Mouse (Mus musculus) MEL (cell line): ENCODE measurements around the gene Cenpn. TPM values are rescaled to one million over a fixed set of nuclear protein-coding genes. Genes with fewer than 3 reads are reported as not detected.
A peak's percentile ranks its signal among the peaks of the same experiment; 100 is the strongest.

Experiments
- DNase-seq: peaks from one replicate; pipeline ENCODE4 v3.0.0; 2011; ENCODE audit warnings: low read depth, low spot score
- H3K27ac ChIP-seq: 2 replicates; pipeline ENCODE4 v1.5.1; 2012; ENCODE audit warnings: low read depth, mild to moderate bottlenecking, control low read depth, low read length, moderate library complexity; ENCODE audit not compliant: control insufficient read depth
- H3K27me3 ChIP-seq, 2 experiments: fragments of 150-350 bp in 1 of 2; sonication (generic) in 1 of 2; 2 replicates each; pipeline ENCODE4 v1.6.1; 2012; ENCODE audit warnings: low read length in 2 of 2, mild to moderate bottlenecking in 2 of 2, improper control_type of control experiment in 1 of 2, moderate library complexity in 1 of 2; ENCODE audit not compliant: insufficient read depth in 2 of 2, control insufficient read depth in 1 of 2
- H3K36me3 ChIP-seq, 2 experiments: 2 replicates each; pipeline ENCODE4 v1.6.1; 2012 to 2014; ENCODE audit warnings: low read length in 2 of 2, improper control_type of control experiment in 1 of 2, inconsistent platforms in 1 of 2, mild to moderate bottlenecking in 1 of 2; ENCODE audit not compliant: insufficient read depth in 2 of 2, control insufficient read depth in 1 of 2
- H3K4me1 ChIP-seq, 2 experiments: fragments of 150-350 bp in 1 of 2; sonication (generic) in 1 of 2; 2 replicates each; pipeline ENCODE4 v1.6.1; 2012; ENCODE audit warnings: low read length in 2 of 2, improper control_type of control experiment in 1 of 2, mild to moderate bottlenecking in 1 of 2; ENCODE audit not compliant: insufficient read depth in 2 of 2, control insufficient read depth in 1 of 2
- H3K4me3 ChIP-seq, 2 experiments: fragments of 150-350 bp in 1 of 2; sonication (generic) in 1 of 2; 2 replicates each; pipeline ENCODE4 v1.5.1; 2012; ENCODE audit warnings: low read depth in 2 of 2, low read length in 2 of 2, mild to moderate bottlenecking in 2 of 2, moderate library complexity in 2 of 2, control low read depth in 1 of 2, improper control_type of control experiment in 1 of 2; ENCODE audit not compliant: control insufficient read depth in 1 of 2, insufficient read depth in 1 of 2
- H3K79me2 ChIP-seq: 2 replicates; pipeline ENCODE4 v1.6.1; 2012; ENCODE audit warnings: mild to moderate bottlenecking, low read length, moderate library complexity; ENCODE audit not compliant: control insufficient read depth, poor library complexity, insufficient read depth
- H3K9ac ChIP-seq: 2 replicates; pipeline ENCODE4 v1.6.1; 2012; ENCODE audit warnings: low read depth, mild to moderate bottlenecking, control low read depth, low read length, moderate library complexity; ENCODE audit not compliant: control insufficient read depth, poor library complexity, severe bottlenecking
- H3K9me3 ChIP-seq: fragments of 150-350 bp; sonication (generic); replicated peaks from 2 replicates; pipeline ENCODE4 v1.6.1; 2012; ENCODE audit warnings: mild to moderate bottlenecking, low read length, improper control_type of control experiment, moderate library complexity; ENCODE audit not compliant: insufficient read depth
- CHD2 ChIP-seq: IDR thresholded peaks from 2 replicates; pipeline ENCODE4 v1.6.1; 2011; ENCODE audit warnings: low read length, improper control_type of control experiment
- CTCF ChIP-seq, 3 experiments: IDR thresholded peaks in 2 of 3; conservative IDR thresholded peaks in 1 of 3; 2 replicates each; pipeline ENCODE4 v1.5.1; 2011 to 2012; ENCODE audit warnings: low read length in 3 of 3, low read depth in 2 of 3, mild to moderate bottlenecking in 2 of 3, improper control_type of control experiment in 1 of 3, inconsistent platforms in 1 of 3, mixed read lengths in 1 of 3, moderate library complexity in 1 of 3; ENCODE audit not compliant: control insufficient read depth in 1 of 3, insufficient read depth in 1 of 3, poor library complexity in 1 of 3, severe bottlenecking in 1 of 3
- EP300 ChIP-seq, 2 experiments: IDR thresholded peaks; 2 replicates each; pipeline ENCODE4 v1.6.1; 2011; ENCODE audit warnings: improper control_type of control experiment in 2 of 2, low read length in 2 of 2, low read depth in 1 of 2, mild to moderate bottlenecking in 1 of 2
- ETS1 ChIP-seq: IDR thresholded peaks from 2 replicates; pipeline ENCODE4 v1.6.1; 2012; ENCODE audit warnings: low read depth, mild to moderate bottlenecking, inconsistent platforms, low read length, improper control_type of control experiment, moderate library complexity
- GABPA ChIP-seq: IDR thresholded peaks from 2 replicates; pipeline ENCODE4 v1.6.1; 2012; ENCODE audit warnings: low read depth, mild to moderate bottlenecking, inconsistent platforms, low read length, improper control_type of control experiment, moderate library complexity
- HCFC1 ChIP-seq: IDR thresholded peaks from 2 replicates; pipeline ENCODE4 v1.6.1; 2012; ENCODE audit warnings: low read depth, mild to moderate bottlenecking, inconsistent platforms, low read length, improper control_type of control experiment, moderate library complexity
- JUND ChIP-seq: IDR thresholded peaks from 2 replicates; pipeline ENCODE4 v1.6.1; 2011; ENCODE audit warnings: low read depth, mild to moderate bottlenecking, improper control_type of control experiment, low read length
- MXI1 ChIP-seq: IDR thresholded peaks from 2 replicates; pipeline ENCODE4 v1.6.1; 2011; ENCODE audit warnings: mild to moderate bottlenecking, low read depth, low read length, improper control_type of control experiment
- MYB ChIP-seq: IDR thresholded peaks from 2 replicates; pipeline ENCODE4 v1.6.1; 2011; ENCODE audit warnings: mild to moderate bottlenecking, low read depth, low read length, improper control_type of control experiment
- MYC ChIP-seq: IDR thresholded peaks from 2 replicates; pipeline ENCODE4 v1.6.1; 2011; ENCODE audit warnings: low read depth, mild to moderate bottlenecking, low read length, improper control_type of control experiment, moderate library complexity
- NRF1 ChIP-seq: IDR thresholded peaks from 2 replicates; pipeline ENCODE4 v1.6.1; 2014; ENCODE audit warnings: low read depth, mild to moderate bottlenecking, inconsistent platforms, low read length, improper control_type of control experiment, moderate library complexity; ENCODE audit not compliant: poor library complexity, insufficient read depth, severe bottlenecking
- POLR2A ChIP-seq, 2 experiments: IDR thresholded peaks; 2 replicates each; pipeline ENCODE4 v1.6.1; 2011 to 2012; ENCODE audit warnings: low read length in 2 of 2, mild to moderate bottlenecking in 2 of 2, control low read depth in 1 of 2, improper control_type of control experiment in 1 of 2, low read depth in 1 of 2, moderate library complexity in 1 of 2; ENCODE audit not compliant: control insufficient read depth in 1 of 2, insufficient read depth in 1 of 2, poor library complexity in 1 of 2
- POLR2AphosphoS2 ChIP-seq: IDR thresholded peaks from 2 replicates; pipeline ENCODE4 v1.6.1; 2011; ENCODE audit warnings: low read length, improper control_type of control experiment
- POLR2AphosphoS5 ChIP-seq: IDR thresholded peaks from 2 replicates; pipeline ENCODE4 v1.6.1; 2012; ENCODE audit warnings: low read depth, borderline replicate concordance, mild to moderate bottlenecking, inconsistent platforms, low read length, moderate library complexity, mixed read lengths
- RAD21 ChIP-seq: IDR thresholded peaks from 2 replicates; pipeline ENCODE4 v1.6.1; 2011; ENCODE audit warnings: mild to moderate bottlenecking, low read depth, low read length, improper control_type of control experiment
- SIN3A ChIP-seq: IDR thresholded peaks from 2 replicates; pipeline ENCODE4 v1.6.1; 2012; ENCODE audit warnings: low read length, improper control_type of control experiment, inconsistent platforms
- SMC3 ChIP-seq: IDR thresholded peaks from 2 replicates; pipeline ENCODE4 v1.6.1; 2011; ENCODE audit warnings: low read depth, low read length, improper control_type of control experiment
- TAL1 ChIP-seq: IDR thresholded peaks from 2 replicates; pipeline ENCODE4 v1.6.1; 2012; ENCODE audit warnings: mild to moderate bottlenecking, inconsistent platforms, low read length, moderate library complexity, mixed read lengths
- TBP ChIP-seq: IDR thresholded peaks from 2 replicates; pipeline ENCODE4 v1.8.0; 2011; ENCODE audit warnings: low read depth, low read length, improper control_type of control experiment
- UBTF ChIP-seq: IDR thresholded peaks from 2 replicates; pipeline ENCODE4 v1.6.1; 2012; ENCODE audit warnings: low read depth, mild to moderate bottlenecking, inconsistent platforms, low read length, improper control_type of control experiment, moderate library complexity, borderline replicate concordance; ENCODE audit not compliant: insufficient read depth
- USF2 ChIP-seq, 2 experiments: IDR thresholded peaks; 2 replicates each; pipeline ENCODE4 v1.6.1; 2011 to 2012; ENCODE audit warnings: improper control_type of control experiment in 2 of 2, low read length in 2 of 2, borderline replicate concordance in 1 of 2, inconsistent platforms in 1 of 2, low read depth in 1 of 2, mild to moderate bottlenecking in 1 of 2; ENCODE audit not compliant: insufficient read depth in 1 of 2
- ZC3H11A ChIP-seq: IDR thresholded peaks from 2 replicates; pipeline ENCODE4 v1.6.1; 2012; ENCODE audit warnings: low read depth, mild to moderate bottlenecking, inconsistent platforms, low read length, improper control_type of control experiment
- ZKSCAN1 ChIP-seq: IDR thresholded peaks from 2 replicates; pipeline ENCODE4 v1.6.1; 2012; ENCODE audit warnings: low read depth, mild to moderate bottlenecking, inconsistent platforms, low read length, improper control_type of control experiment, moderate library complexity
- ZMIZ1 ChIP-seq: IDR thresholded peaks from 2 replicates; pipeline ENCODE4 v1.6.1; 2012; ENCODE audit warnings: low read depth, mild to moderate bottlenecking, inconsistent platforms, low read length, improper control_type of control experiment, moderate library complexity
- ZNF384 ChIP-seq: IDR thresholded peaks from 2 replicates; pipeline ENCODE4 v1.6.1; 2012; ENCODE audit warnings: low read depth, mild to moderate bottlenecking, inconsistent platforms, low read length, improper control_type of control experiment
- polyA plus RNA-seq, 2 experiments: library from polyadenylated mRNA; stranded (reverse) in 1 of 2; unstranded in 1 of 2; fragments of >175 nt in 1 of 2; fragments of >200 nt in 1 of 2; gene quantifications; 2 replicates each; pipeline versions ENCODE4 v1.2.1 to v1.2.4; 2012; ENCODE audit warnings: low replicate concordance in 2 of 2, low read depth in 1 of 2; ENCODE audit not compliant: insufficient read length in 2 of 2, insufficient read depth in 1 of 2, missing spikeins in 1 of 2
- total RNA-seq: library from RNA; depleted of rRNA; stranded (reverse); fragments of 300-350 nt; gene quantifications from 2 replicates; pipeline ENCODE4 v1.2.3, GENCODE M21; 2012

Cenpn gene
- total and polyA plus RNA-seq, 3 experiments = 41.8 to 59.5 TPM; not detected in 1

- TF ChIP-seq NRF1 (no peak), MYB (no peak)
- TF ChIP-seq, all 39 proteins: peak for 9
Observed at GRCm38 (mm10) chr8:116978631-116979256, 57.2 kb downstream of the Cenpn start, which contains the start of gene 1700030J22Rik (continued).

GRCm38 (mm10) chr8:116980117-116980516 is 58.6 kb downstream of the Cenpn start:
- no peak overlapping the region for H3K27ac ChIP-seq
- peak; percentile 84 for DNase-seq
- H3K27me3 ChIP-seq = no peaks in the 10 kb centered on the region
- peak; percentile 45; the same call in 1 of the 2 replicates for TF ChIP-seq MXI1
- TF ChIP-seq POLR2A (IDR thresholded peaks at IDR 0.05; ENCODE audit: control insufficient read depth in 1 of 2, insufficient read depth in 1 of 2, low read depth in 1 of 2, low read length in 2 of 2, poor library complexity in 1 of 2) = no peak
- TF ChIP-seq TAL1 = no peak
- peak; percentile 44; the same call in 1 of the 2 replicates for TF ChIP-seq HCFC1
- no peak for TF ChIP-seq NRF1
- TF ChIP-seq POLR2AphosphoS2 = no peak
- TF ChIP-seq CHD2 = no peak
- no peak for TF ChIP-seq UBTF
- TF ChIP-seq ETS1 = no peak
- peak; percentile 59 to 85 (median 69) for TF ChIP-seq CTCF (IDR thresholded peaks at IDR 0.05 in 2 of 3, conservative IDR thresholded peaks at IDR 0.05 in 1 of 3; ENCODE audit: control insufficient read depth in 1 of 3, insufficient read depth in 1 of 3, low read depth in 2 of 3, low read length in 3 of 3, poor library complexity in 1 of 3, severe bottlenecking in 1 of 3)
- TF ChIP-seq ZC3H11A = peak; percentile 60
- TF ChIP-seq GABPA = no peak
- peak; percentile 77 for TF ChIP-seq RAD21
- TF ChIP-seq ZKSCAN1 = no peak
- no peak for TF ChIP-seq USF2 (IDR thresholded peaks at IDR 0.05; ENCODE audit: borderline replicate concordance in 1 of 2, insufficient read depth in 1 of 2, low read depth in 1 of 2, low read length in 2 of 2)
- TF ChIP-seq ZMIZ1 = no peak
- no peak for TF ChIP-seq POLR2AphosphoS5
- no peak for TF ChIP-seq ZNF384
- no peak for TF ChIP-seq TBP
- no peak for TF ChIP-seq JUND
- peak; percentile 77 for TF ChIP-seq SMC3
- TF ChIP-seq MYC = no peak
- TF ChIP-seq EP300 (IDR thresholded peaks at IDR 0.05; ENCODE audit: low read depth in 1 of 2, low read length in 2 of 2) = no peak
- TF ChIP-seq SIN3A = peak; percentile 86
- TF ChIP-seq, all 39 proteins: peak for 7
- Histone ChIP-seq H3K36me3 (no peaks in the 10 kb centered on the region; a peak in 1 of 4 replicates), H3K4me3 (peak overlapping the region in 1 of 2 experiments; percentile 7; a peak in 1 of 4 replicates), H3K9me3 (no peaks in the 10 kb centered on the region), H3K9ac (no peak overlapping the region), H3K79me2 (no peaks in the 10 kb centered on the region), H3K4me1 (no peaks in the 10 kb centered on the region; a peak in 1 of 4 replicates)
